Mouse (Mus musculus): ENCODE results near the gene Ang. TPM values are rescaled to one million over a fixed set of nuclear protein-coding genes. Genes with fewer than 3 reads are reported as not detected.

Ang gene
- total and polyA plus RNA-seq, 3 experiments, result 0.44 to 2.2 (median 1.2) TPM

DNA sequence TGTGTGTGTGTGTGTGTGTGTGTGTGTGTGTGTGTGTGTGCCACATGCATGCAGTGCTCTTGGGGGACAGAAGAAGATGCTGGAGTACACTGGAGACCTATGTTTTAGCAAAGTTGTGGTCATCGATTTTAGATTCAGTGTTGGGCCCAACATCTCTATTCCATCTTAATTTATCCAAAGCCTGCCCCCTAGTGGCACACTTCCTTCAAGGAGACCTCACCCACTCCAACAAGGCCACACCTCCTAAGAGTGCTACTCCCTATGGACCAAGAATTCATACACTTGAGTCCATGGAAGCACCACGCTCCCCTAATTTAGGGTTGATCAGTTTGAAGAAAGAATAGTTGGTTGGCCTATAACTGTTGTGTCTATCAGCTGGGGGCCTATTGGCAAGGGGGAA, 21.3 kb upstream of the Ang start:
- Histone ChIP-seq H3K27me3 (replicated peaks) (peaks cover 10% of the 10 kb centered on the region), H3K4me3 (replicated peaks in 1 of 3; ENCODE audit: low read depth in 2 of 3, low read length in 2 of 3, poor library complexity in 1 of 3) (no peak overlapping the region), H3K27ac (ENCODE audit: insufficient read depth, low read depth) (no peak overlapping the region), H3K9ac (ENCODE audit: insufficient read depth, low read depth) (no peak overlapping the region), H3K4me1 (ENCODE audit: control insufficient read depth in 1 of 2, insufficient read depth in 2 of 2) (peaks cover 5% of the 10 kb centered on the region in 2 experiments; a peak in 2 of 4 replicates), H3K9me3 (replicated peaks; ENCODE audit: low read length) (no peaks in the 10 kb centered on the region), H3K79me2 (replicated peaks; ENCODE audit: control insufficient read depth, extremely low read depth, insufficient read depth, poor library complexity, severe bottlenecking) (no peaks in the 10 kb centered on the region), H3K4me2 (ENCODE audit: insufficient read depth, low read depth, poor library complexity, severe bottlenecking) (no peak overlapping the region), H3K36me3 (replicated peaks in 1 of 2; ENCODE audit: control insufficient read depth in 1 of 2, insufficient read depth in 1 of 2, low read length in 1 of 2) (no peaks in the 10 kb centered on the region)
- no peak for TF ChIP-seq ZMIZ1 (IDR thresholded peaks at IDR 0.05; ENCODE audit: low read depth, low read length)
- peak; percentile 17 for TF ChIP-seq RAD21 (IDR thresholded peaks at IDR 0.05; ENCODE audit: low read depth, low read length)
- peak; percentile 52 to 65 for TF ChIP-seq CTCF (conservative IDR thresholded peaks at IDR 0.05 in 1 of 2, IDR thresholded peaks at IDR 0.05 in 1 of 2; ENCODE audit: low read depth in 2 of 2, low read length in 2 of 2)
- peak; percentile 34 for TF ChIP-seq SMC3 (IDR thresholded peaks at IDR 0.05; ENCODE audit: low read depth, low read length)
- in situ Hi-C loops (cut with MboI; ENCODE audit: low pct_ligation_motif_present, low pct_unique_long_range_greater_than_20kb, low sequenced_read_pairs) (loop anchor here (10.0 kb wide), 2 partner anchors 135 to 265 kb away; partner anchors contain the start of genes Ccnb1ip1, Parp2, Pip4p1 and Pnp), dilution Hi-C loops (cut with MboI; ENCODE audit: extremely low pct_ligation_motif_present, extremely low pct_unique_long_range_greater_than_20kb, low sequenced_read_pairs) (no loop called here)
- peak; percentile 81 for DNase-seq (ENCODE audit: extremely low read depth)

DNA sequence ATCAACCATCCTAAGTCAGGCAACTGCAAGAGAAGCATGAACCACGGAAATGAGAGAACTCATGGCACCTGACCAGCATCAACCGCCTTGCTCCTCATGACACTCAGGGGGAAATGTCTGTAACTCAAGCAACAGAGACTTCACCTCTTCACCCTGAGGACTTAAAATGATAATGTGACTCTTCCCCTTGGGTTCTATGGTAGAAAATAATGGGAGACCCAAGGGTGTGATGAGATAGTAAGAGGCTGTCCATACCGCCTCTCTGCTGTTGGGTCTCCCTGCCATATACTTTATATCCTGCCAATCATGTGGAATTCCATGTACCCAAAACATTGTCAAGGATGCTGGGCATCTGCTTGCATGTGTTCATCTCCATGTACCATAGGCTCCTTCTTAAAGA, 16.6 kb upstream of the Ang start, which contains the start of gene Olfr750:
Gene Olfr750, minus strand, starts transcription at position 101 of the 400 bp plus-strand sequence.
- no peak for DNase-seq (ENCODE audit: extremely low read depth)
- H3K9me3 ChIP-seq (replicated peaks; ENCODE audit: low read length), result no peaks in the 10 kb centered on the region
- H3K4me3 ChIP-seq (replicated peaks in 1 of 3; ENCODE audit: low read depth in 2 of 3, low read length in 2 of 3, poor library complexity in 1 of 3), result no peak within 1 kb of the TSS
- in situ Hi-C loops (cut with MboI; ENCODE audit: low pct_ligation_motif_present, low pct_unique_long_range_greater_than_20kb, low sequenced_read_pairs) (no loop called here), dilution Hi-C loops (cut with MboI; ENCODE audit: extremely low pct_ligation_motif_present, extremely low pct_unique_long_range_greater_than_20kb, low sequenced_read_pairs) (no loop called here)
- TF ChIP-seq CHD2 (IDR thresholded peaks at IDR 0.05; ENCODE audit: low read length), result no peak
- TF ChIP-seq POLR2AphosphoS2 (IDR thresholded peaks at IDR 0.05; ENCODE audit: low read depth, low read length), result no peak
- no peak for TF ChIP-seq MEF2A (IDR thresholded peaks at IDR 0.05; ENCODE audit: borderline replicate concordance, low read depth, low read length)
- no peak for TF ChIP-seq CHD1 (IDR thresholded peaks at IDR 0.05; ENCODE audit: low read depth, low read length)
- TF ChIP-seq NRF1 (IDR thresholded peaks at IDR 0.05; ENCODE audit: low read depth, low read length), result no peak
- no peak for TF ChIP-seq ELF1 (IDR thresholded peaks at IDR 0.05; ENCODE audit: low read depth, low read length)
- TF ChIP-seq MXI1 (IDR thresholded peaks at IDR 0.05; ENCODE audit: low read depth, low read length), result no peak
- TF ChIP-seq E2F4 (IDR thresholded peaks at IDR 0.05; ENCODE audit: insufficient replicate concordance, low read depth, low read length), result no peak
- TF ChIP-seq BHLHE40 (IDR thresholded peaks at IDR 0.05; ENCODE audit: low read depth, low read length), result no peak
- TF ChIP-seq HCFC1 (IDR thresholded peaks at IDR 0.05; ENCODE audit: low read depth, low read length), result no peak
- no peak for TF ChIP-seq JUND (conservative IDR thresholded peaks at IDR 0.05; ENCODE audit: low read depth, low read length)
- TF ChIP-seq USF2 (conservative IDR thresholded peaks at IDR 0.05; ENCODE audit: low read depth, low read length), result no peak
- no peak for TF ChIP-seq CTCF (conservative IDR thresholded peaks at IDR 0.05 in 1 of 2, IDR thresholded peaks at IDR 0.05 in 1 of 2; ENCODE audit: low read depth in 2 of 2, low read length in 2 of 2)
- TF ChIP-seq POLR2A (IDR thresholded peaks at IDR 0.05; ENCODE audit: low read depth, low read length), result no peak
- no peak for TF ChIP-seq EP300 (IDR thresholded peaks at IDR 0.05; ENCODE audit: low read length)
- TF ChIP-seq ETS1 (conservative IDR thresholded peaks at IDR 0.05; ENCODE audit: low read depth, low read length), result no peak
- no peak for TF ChIP-seq USF1 (IDR thresholded peaks at IDR 0.05; ENCODE audit: low read depth, low read length)
- no peak for TF ChIP-seq MAFK (IDR thresholded peaks at IDR 0.05; ENCODE audit: insufficient replicate concordance, low read length)
- no peak within 1 kb of the TSS for H3K9ac ChIP-seq (ENCODE audit: insufficient read depth, low read depth)
- H3K27me3 ChIP-seq (replicated peaks), result peaks cover 14% of the 10 kb centered on the region
- H3K4me1 ChIP-seq (ENCODE audit: control insufficient read depth in 1 of 2, insufficient read depth in 2 of 2), result peaks cover 4 to 5% of the 10 kb centered on the region in 2 experiments; a peak in 1 of 4 replicates
- no peaks in the 10 kb centered on the region for H3K79me2 ChIP-seq (replicated peaks; ENCODE audit: control insufficient read depth, extremely low read depth, insufficient read depth, poor library complexity, severe bottlenecking)
- no peaks in the 10 kb centered on the region for H3K36me3 ChIP-seq (replicated peaks in 1 of 2; ENCODE audit: control insufficient read depth in 1 of 2, insufficient read depth in 1 of 2, low read length in 1 of 2)
- H3K27ac ChIP-seq (ENCODE audit: insufficient read depth, low read depth), result no peak within 1 kb of the TSS
- no peak within 1 kb of the TSS for H3K4me2 ChIP-seq (ENCODE audit: insufficient read depth, low read depth, poor library complexity, severe bottlenecking)

Measured in CH12.LX (cell line).